Mouse (Mus musculus) spleen, adult 18-20 months (tissue): ENCODE results near the gene Erich4.
A peak's percentile ranks its signal among the peaks of the same experiment; 100 is the strongest.
"Not testable (repeated sequence)": the region's sequence is repeated elsewhere in the genome, so short reads cannot be mapped to it uniquely, and the experiment has no call there.

ENCODE experiments used
- DNase-seq, 2 experiments: peaks; one replicate each; pipeline ENCODE4 v3.0.0; 2022; ENCODE audit warnings: mixed read lengths in 2 of 2

Erich4 gene

DNA sequence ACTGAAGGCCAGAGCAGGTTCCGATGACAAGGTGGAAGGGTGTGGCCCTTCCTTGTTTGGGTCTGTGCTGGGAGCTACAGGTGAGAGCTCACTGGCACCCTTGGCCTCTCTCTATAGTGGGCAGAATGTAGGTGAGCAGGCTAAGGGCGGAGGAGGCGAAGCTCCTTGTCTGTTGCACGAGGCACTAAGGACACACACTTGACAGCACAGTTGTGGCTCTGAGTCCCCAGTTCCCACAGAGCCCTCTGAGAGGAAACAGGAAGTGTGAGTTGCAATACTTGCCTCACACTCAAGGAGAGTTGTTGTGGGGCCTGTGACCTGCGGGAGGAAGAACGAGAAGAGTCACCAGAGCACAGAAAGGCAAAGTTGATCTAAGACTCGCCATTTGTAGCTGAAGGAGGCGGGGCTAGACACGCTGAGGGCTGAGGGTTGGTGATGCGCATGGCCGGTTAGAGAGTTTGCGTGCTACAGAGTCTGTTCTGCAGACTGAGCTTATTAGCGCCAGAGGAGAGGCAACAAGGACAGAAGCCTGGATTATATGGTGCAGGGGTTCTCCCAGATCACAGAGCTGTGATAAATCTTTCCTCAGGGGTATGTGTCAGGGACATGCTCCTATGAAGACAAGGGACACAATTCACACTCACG is 38.8 kb downstream of the Erich4 start:
- peak; percentile 67 to 75 for DNase-seq

DNA sequence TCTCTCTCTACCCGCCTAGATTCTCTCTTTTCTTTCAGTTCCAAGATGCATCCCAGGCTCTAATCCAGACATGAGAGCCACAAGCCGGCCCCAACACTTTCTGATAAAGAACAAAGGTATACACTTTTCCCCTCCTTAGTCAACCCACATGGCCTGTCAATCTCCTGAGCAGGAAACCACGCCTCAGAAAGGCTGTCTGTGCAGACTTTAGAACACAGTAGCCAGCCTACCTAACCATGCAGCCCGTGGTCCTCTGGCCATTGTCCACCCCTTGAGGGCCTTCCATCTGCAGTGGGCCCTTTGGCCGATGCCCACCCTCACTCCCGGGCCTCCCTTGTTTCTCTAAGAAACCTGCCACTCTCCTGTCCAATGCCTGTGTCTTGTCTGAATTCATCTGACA is 39.4 kb downstream of the Erich4 start:
- peak in 1 of 2 experiments; percentile 35 for DNase-seq

DNA sequence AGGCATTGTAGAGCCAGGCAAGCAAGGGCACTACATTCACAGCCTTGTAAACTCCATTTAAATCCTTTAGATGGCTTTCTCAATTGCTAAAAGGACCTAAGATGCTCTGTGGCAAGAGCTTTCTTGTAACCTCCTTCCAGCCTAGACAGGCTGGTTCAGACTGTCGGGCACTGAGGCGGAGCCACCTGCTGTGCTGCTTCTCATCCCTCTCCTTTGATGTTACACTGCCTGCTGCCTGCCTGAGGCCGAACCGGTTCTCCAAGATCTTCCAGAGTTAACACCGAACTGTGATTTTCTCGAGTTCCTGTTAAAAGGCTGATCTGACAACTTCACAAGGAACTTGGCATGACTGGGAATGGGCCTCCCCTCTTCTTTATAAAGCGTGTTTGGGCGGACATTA is 39.8 kb downstream of the Erich4 start:
- no peak for DNase-seq

DNA sequence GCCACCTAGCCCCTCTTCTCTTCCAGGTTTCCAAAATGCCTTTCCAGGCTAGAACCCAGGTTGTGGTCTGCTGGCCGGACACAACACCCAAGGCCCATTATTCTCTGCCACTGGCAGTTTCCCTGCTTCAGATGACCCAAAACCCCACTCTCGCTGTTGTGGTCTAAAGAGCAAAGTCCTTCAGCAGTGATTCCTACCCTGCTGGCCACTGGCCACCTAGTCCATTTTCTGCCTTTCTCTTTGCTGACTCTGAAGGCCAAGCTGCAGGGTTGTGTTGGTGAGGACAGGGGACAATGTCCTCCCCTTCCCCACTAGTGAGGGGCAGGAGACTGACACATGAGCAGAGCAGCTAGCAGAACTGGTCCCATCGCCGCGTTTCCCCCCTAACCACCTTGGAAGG is 40.6 kb downstream of the Erich4 start:
- DNase-seq, result no peak

DNA sequence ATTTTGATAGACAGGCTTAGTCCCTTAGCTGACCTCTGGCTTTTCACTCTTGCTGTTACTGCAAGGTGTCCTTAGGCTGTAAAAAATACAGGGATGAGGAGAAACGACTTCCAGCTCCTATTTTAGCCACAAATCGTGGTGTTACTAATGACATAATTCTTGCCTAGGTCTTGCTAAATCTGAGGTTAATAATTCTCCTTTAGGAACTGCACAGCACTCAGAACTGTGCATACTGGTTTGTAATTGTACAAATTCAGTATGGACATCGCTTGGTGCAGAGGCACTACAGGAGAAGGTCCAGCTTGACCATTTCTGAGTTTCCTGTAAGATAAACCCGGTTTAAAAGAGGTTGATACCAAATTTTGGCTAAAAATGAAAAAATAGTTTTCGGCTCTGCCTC is 41.9 kb downstream of the Erich4 start:
- not testable (repeated sequence) for DNase-seq

DNA sequence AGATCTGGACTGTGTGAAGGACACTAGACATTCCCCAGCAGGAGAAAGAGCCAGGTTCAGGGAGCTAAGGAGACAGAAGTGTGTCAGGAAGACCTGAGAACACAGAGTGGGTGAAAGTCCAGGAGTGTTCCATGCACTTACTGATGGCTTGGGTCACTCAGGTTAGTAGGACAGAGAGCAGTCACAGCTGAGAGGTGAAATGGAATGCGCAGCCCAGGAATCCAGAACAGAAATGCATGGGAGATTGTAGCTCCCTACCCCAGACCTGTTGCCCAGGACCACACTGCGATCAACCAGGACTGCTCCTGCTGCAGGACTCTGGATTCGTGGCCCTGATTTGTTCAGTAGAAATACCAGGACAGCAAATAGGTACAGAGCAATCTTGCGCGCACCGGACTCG is 47.0 kb downstream of the Erich4 start:
- no peak for DNase-seq
